Mouse (Mus musculus) lung, postnatal 10 days (tissue): ENCODE results near the gene Ap1g1.
"Not testable (repeated sequence)": the region's sequence is repeated elsewhere in the genome, so short reads cannot be mapped to it uniquely, and the experiment has no call there.

Experiments
- DNase-seq: peaks from one replicate; pipeline ENCODE4 v3.0.0; 2021

The Ap1g1 gene

GRCm38 (mm10) chr8:109868003-109868679 is 89.8 kb downstream of the Ap1g1 start, which contains the start of gene Phlpp2:
Phlpp2 (plus strand) TSS chr8:109868542.
- DNase-seq = peak; percentile 97

- peak; percentile 53 for DNase-seq
Observed at GRCm38 (mm10) chr8:109868680-109869361, 90.5 kb downstream of the Ap1g1 start.

- no peak for DNase-seq
Observed at GRCm38 (mm10) chr8:109871056-109871455, 92.7 kb downstream of the Ap1g1 start.

GRCm38 (mm10) chr8:109873800-109874199 is 95.4 kb downstream of the Ap1g1 start:
- DNase-seq = not testable (repeated sequence)

GRCm38 (mm10) chr8:109880012-109880662 is 101.8 kb downstream of the Ap1g1 start:
- no peak for DNase-seq

GRCm38 (mm10) chr8:109885294-109885693 is 106.9 kb downstream of the Ap1g1 start:
- no peak for DNase-seq

GRCm38 (mm10) chr8:109889211-109889610 is 110.9 kb downstream of the Ap1g1 start:
- DNase-seq = no peak

- no peak for DNase-seq
Observed at GRCm38 (mm10) chr8:109890794-109891585, 112.6 kb downstream of the Ap1g1 start.

- DNase-seq = no peak
Observed at GRCm38 (mm10) chr8:109894636-109895035, 116.3 kb downstream of the Ap1g1 start.

- DNase-seq = no peak
Observed at GRCm38 (mm10) chr8:109895355-109895754, 117.0 kb downstream of the Ap1g1 start.

- no peak for DNase-seq
Observed at GRCm38 (mm10) chr8:109902379-109902778, 124.0 kb downstream of the Ap1g1 start.

- no peak for DNase-seq
Observed at GRCm38 (mm10) chr8:109903909-109904469, 125.6 kb downstream of the Ap1g1 start.

- DNase-seq = no peak
Observed at GRCm38 (mm10) chr8:109904928-109905668, 126.7 kb downstream of the Ap1g1 start.

GRCm38 (mm10) chr8:109906907-109907306 is 128.6 kb downstream of the Ap1g1 start:
- no peak for DNase-seq

GRCm38 (mm10) chr8:109907376-109907775 is 129.0 kb downstream of the Ap1g1 start:
- no peak for DNase-seq
